Mouse (Mus musculus): ENCODE measurements around the gene Chmp1a.

DNA sequence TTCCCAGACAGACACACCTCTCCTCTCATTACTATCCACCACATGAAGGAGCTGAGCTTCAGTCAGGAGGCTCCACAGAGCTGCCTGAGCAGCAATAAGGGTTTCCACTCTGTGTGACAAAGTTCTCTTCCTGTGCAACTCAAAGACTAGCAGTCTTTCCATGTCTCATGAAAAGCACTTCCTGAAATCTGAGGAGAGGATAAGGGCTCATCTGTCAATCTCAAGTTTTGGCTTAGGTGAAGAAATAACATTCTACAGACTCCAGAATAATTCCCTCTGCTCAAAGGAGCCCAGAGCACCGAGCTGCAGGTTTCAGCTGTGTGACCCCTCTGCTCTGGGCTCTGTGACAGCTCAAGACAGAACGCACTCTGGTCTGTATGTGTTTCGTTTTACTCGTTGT is 40.4 kb upstream of the Chmp1a start:
- TF ChIP-seq POLR2A (IDR thresholded peaks at IDR 0.05; ENCODE audit: control insufficient read depth, low read depth, low read length) = no peak
- TF ChIP-seq CTCF (IDR thresholded peaks at IDR 0.05; ENCODE audit: control insufficient read depth, insufficient read depth, insufficient replicate concordance, low read depth, low read length) = no peak

Measured in testis, adult 2 months (tissue).